Mouse (Mus musculus): ENCODE data around the gene Gtdc1. TPM values are rescaled to one million over a fixed set of nuclear protein-coding genes. Genes with fewer than 3 reads are reported as not detected.
A peak's percentile ranks its signal among the peaks of the same experiment; 100 is the strongest.

Gene Gtdc1
- polyA plus RNA-seq, 1 experiment: 5.7 TPM

GRCm38 (mm10) chr2:44594276-44594675 lies 333.2 kb downstream of the Gtdc1 start:
- no peak overlapping the region for H3K4me3 ChIP-seq (ENCODE audit: extremely low read depth, insufficient read depth, insufficient read length)
- no peak overlapping the region for H3K27ac ChIP-seq (ENCODE audit: insufficient read depth, low read length)
- no peaks in the 10 kb centered on the region for H3K27me3 ChIP-seq (ENCODE audit: control insufficient read depth, insufficient read depth, low read length)
- no peaks in the 10 kb centered on the region for H3K36me3 ChIP-seq (ENCODE audit: control insufficient read depth, insufficient read depth, low read length)
- DNase-seq (ENCODE audit: low read depth in 1 of 2, low spot score in 2 of 2): no peak
- no peaks in the 10 kb centered on the region for H3K4me1 ChIP-seq (ENCODE audit: control insufficient read depth, insufficient read depth, insufficient read length)
- 93% methylated on average over 1 of the region's 1 CpGs for WGBS
- TF ChIP-seq CTCF (IDR thresholded peaks at IDR 0.05; ENCODE audit: extremely low read depth, insufficient read depth, insufficient read length, insufficient replicate concordance) (no peak), POLR2A (IDR thresholded peaks at IDR 0.05; ENCODE audit: low read depth, low read length) (no peak)

- Histone ChIP-seq H3K4me3 (ENCODE audit: extremely low read depth, insufficient read depth, insufficient read length) (no peak overlapping the region), H3K27me3 (ENCODE audit: control insufficient read depth, insufficient read depth, low read length) (no peaks in the 10 kb centered on the region), H3K36me3 (ENCODE audit: control insufficient read depth, insufficient read depth, low read length) (no peaks in the 10 kb centered on the region), H3K4me1 (ENCODE audit: control insufficient read depth, insufficient read depth, insufficient read length) (no peaks in the 10 kb centered on the region), H3K27ac (ENCODE audit: insufficient read depth, low read length) (no peak overlapping the region)
- WGBS: 89% methylated on average over 4 of the region's 4 CpGs
- TF ChIP-seq POLR2A (IDR thresholded peaks at IDR 0.05; ENCODE audit: low read depth, low read length) (no peak), CTCF (IDR thresholded peaks at IDR 0.05; ENCODE audit: extremely low read depth, insufficient read depth, insufficient read length, insufficient replicate concordance) (no peak)
- DNase-seq (ENCODE audit: low read depth in 1 of 2, low spot score in 2 of 2): no peak
These were observed 336.6 kb downstream of the Gtdc1 start for GRCm38 (mm10) chr2:44590881-44591280.

- H3K27me3 ChIP-seq (ENCODE audit: control insufficient read depth, insufficient read depth, low read length): no peaks in the 10 kb centered on the region
These were observed 343.4 kb downstream of the Gtdc1 start for GRCm38 (mm10) chr2:44584061-44584460.

GRCm38 (mm10) chr2:44583491-44583890 lies 344.0 kb downstream of the Gtdc1 start:
- H3K4me1 ChIP-seq (ENCODE audit: control insufficient read depth, insufficient read depth, insufficient read length): no peaks in the 10 kb centered on the region
- H3K27me3 ChIP-seq (ENCODE audit: control insufficient read depth, insufficient read depth, low read length): no peaks in the 10 kb centered on the region
- H3K4me3 ChIP-seq (ENCODE audit: extremely low read depth, insufficient read depth, insufficient read length): no peak overlapping the region
- DNase-seq (ENCODE audit: low read depth in 1 of 2, low spot score in 2 of 2): no peak
- no peaks in the 10 kb centered on the region for H3K36me3 ChIP-seq (ENCODE audit: control insufficient read depth, insufficient read depth, low read length)
- H3K27ac ChIP-seq (ENCODE audit: insufficient read depth, low read length): no peak overlapping the region
- no peak for TF ChIP-seq POLR2A (IDR thresholded peaks at IDR 0.05; ENCODE audit: low read depth, low read length)
- TF ChIP-seq CTCF (IDR thresholded peaks at IDR 0.05; ENCODE audit: extremely low read depth, insufficient read depth, insufficient read length, insufficient replicate concordance): no peak

More at GRCm38 (mm10) chr2:44584061-44584460, 343.4 kb downstream of the Gtdc1 start:
- no peak for DNase-seq (ENCODE audit: low read depth in 1 of 2, low spot score in 2 of 2)
- Histone ChIP-seq H3K4me1 (ENCODE audit: control insufficient read depth, insufficient read depth, insufficient read length) (no peaks in the 10 kb centered on the region), H3K36me3 (ENCODE audit: control insufficient read depth, insufficient read depth, low read length) (no peaks in the 10 kb centered on the region), H3K4me3 (ENCODE audit: extremely low read depth, insufficient read depth, insufficient read length) (no peak overlapping the region), H3K27ac (ENCODE audit: insufficient read depth, low read length) (no peak overlapping the region)
- no peak for TF ChIP-seq CTCF (IDR thresholded peaks at IDR 0.05; ENCODE audit: extremely low read depth, insufficient read depth, insufficient read length, insufficient replicate concordance)

GRCm38 (mm10) chr2:44571810-44572209 lies 355.6 kb downstream of the Gtdc1 start:
- WGBS: 89% methylated on average over 3 of the region's 3 CpGs
- no peak for TF ChIP-seq POLR2A (IDR thresholded peaks at IDR 0.05; ENCODE audit: low read depth, low read length)
- no peak for TF ChIP-seq CTCF (IDR thresholded peaks at IDR 0.05; ENCODE audit: extremely low read depth, insufficient read depth, insufficient read length, insufficient replicate concordance)
- DNase-seq (ENCODE audit: low read depth in 1 of 2, low spot score in 2 of 2): no peak
- Histone ChIP-seq H3K27ac (ENCODE audit: insufficient read depth, low read length) (no peak overlapping the region), H3K36me3 (ENCODE audit: control insufficient read depth, insufficient read depth, low read length) (no peaks in the 10 kb centered on the region), H3K4me3 (ENCODE audit: extremely low read depth, insufficient read depth, insufficient read length) (no peak overlapping the region), H3K27me3 (ENCODE audit: control insufficient read depth, insufficient read depth, low read length) (no peaks in the 10 kb centered on the region), H3K4me1 (ENCODE audit: control insufficient read depth, insufficient read depth, insufficient read length) (no peaks in the 10 kb centered on the region)

GRCm38 (mm10) chr2:44571156-44571555 lies 356.3 kb downstream of the Gtdc1 start:
- no peak overlapping the region for H3K4me3 ChIP-seq (ENCODE audit: extremely low read depth, insufficient read depth, insufficient read length)

GRCm38 (mm10) chr2:44569140-44569952 lies 358.1 kb downstream of the Gtdc1 start:
- WGBS: 92% methylated on average over 7 of the region's 7 CpGs
- no peak for DNase-seq (ENCODE audit: low read depth in 1 of 2, low spot score in 2 of 2)
- Histone ChIP-seq H3K27ac (ENCODE audit: insufficient read depth, low read length) (no peak overlapping the region), H3K36me3 (ENCODE audit: control insufficient read depth, insufficient read depth, low read length) (peaks cover 2% of the 10 kb centered on the region), H3K4me1 (ENCODE audit: control insufficient read depth, insufficient read depth, insufficient read length) (no peaks in the 10 kb centered on the region), H3K27me3 (ENCODE audit: control insufficient read depth, insufficient read depth, low read length) (no peaks in the 10 kb centered on the region), H3K4me3 (ENCODE audit: extremely low read depth, insufficient read depth, insufficient read length) (no peak overlapping the region)
- TF ChIP-seq CTCF (IDR thresholded peaks at IDR 0.05; ENCODE audit: extremely low read depth, insufficient read depth, insufficient read length, insufficient replicate concordance): no peak
- no peak for TF ChIP-seq POLR2A (IDR thresholded peaks at IDR 0.05; ENCODE audit: low read depth, low read length)

More at GRCm38 (mm10) chr2:44571156-44571555, 356.3 kb downstream of the Gtdc1 start:
- H3K36me3 ChIP-seq (ENCODE audit: control insufficient read depth, insufficient read depth, low read length): no peaks in the 10 kb centered on the region
- H3K27ac ChIP-seq (ENCODE audit: insufficient read depth, low read length): 0 out of 2 replicates have a peak overlapping the region, but pooled peaks have one; percentile 27
- no peaks in the 10 kb centered on the region for H3K27me3 ChIP-seq (ENCODE audit: control insufficient read depth, insufficient read depth, low read length)
- TF ChIP-seq POLR2A (IDR thresholded peaks at IDR 0.05; ENCODE audit: low read depth, low read length): no peak
- TF ChIP-seq CTCF (IDR thresholded peaks at IDR 0.05; ENCODE audit: extremely low read depth, insufficient read depth, insufficient read length, insufficient replicate concordance): no peak
- DNase-seq (ENCODE audit: low read depth in 1 of 2, low spot score in 2 of 2): no peak
- H3K4me1 ChIP-seq (ENCODE audit: control insufficient read depth, insufficient read depth, insufficient read length): no peaks in the 10 kb centered on the region
- 89% methylated on average over 9 of the region's 9 CpGs for WGBS

Measured in spleen, adult 2 months (tissue).